Mouse (Mus musculus) thymus, adult 2 months (tissue): Measurements from ENCODE around the gene Rd3. TPM values are rescaled to one million over a fixed set of nuclear protein-coding genes. Genes with fewer than 3 reads are reported as not detected.
A peak's percentile ranks its signal among the peaks of the same experiment; 100 is the strongest.

Experiments
- DNase-seq: peaks from one replicate; pipeline ENCODE4 v3.0.0; 2021
- H3K27ac ChIP-seq: fragments of 200-500 bp; 2 replicates; pipeline ENCODE4 v1.5.1; 2012; ENCODE audit warnings: low read length, control low read depth; ENCODE audit not compliant: control insufficient read depth, insufficient read depth
- H3K27me3 ChIP-seq: fragments of 200-500 bp; 2 replicates; pipeline ENCODE4 v1.6.1; 2012; ENCODE audit warnings: mild to moderate bottlenecking, low read length, moderate library complexity, mixed read lengths; ENCODE audit not compliant: control insufficient read depth, insufficient read depth
- H3K36me3 ChIP-seq: fragments of 200-500 bp; 2 replicates; pipeline ENCODE4 v1.6.1; 2012; ENCODE audit warnings: mild to moderate bottlenecking, low read length, moderate library complexity; ENCODE audit not compliant: control insufficient read depth, insufficient read depth
- H3K4me1 ChIP-seq: fragments of 200-500 bp; replicated peaks from 2 replicates; pipeline ENCODE4 v1.6.1; 2012; ENCODE audit warnings: low read length; ENCODE audit not compliant: control insufficient read depth, insufficient read depth
- H3K4me3 ChIP-seq: fragments of 200-500 bp; 2 replicates; pipeline ENCODE4 v1.5.1; 2012; ENCODE audit warnings: mild to moderate bottlenecking, low read length, control low read depth, moderate library complexity; ENCODE audit not compliant: control insufficient read depth, insufficient read depth
- CTCF ChIP-seq: fragments of 200-500 bp; IDR thresholded peaks from 2 replicates; pipeline ENCODE4 v1.5.1; 2012; ENCODE audit warnings: mild to moderate bottlenecking, control low read depth, low read length, moderate library complexity, borderline replicate concordance; ENCODE audit not compliant: control insufficient read depth, poor library complexity, insufficient read depth; ENCODE audit errors: extremely low read depth
- POLR2A ChIP-seq: fragments of 200-500 bp; IDR thresholded peaks from 2 replicates; pipeline ENCODE4 v1.6.1; 2012; ENCODE audit warnings: mild to moderate bottlenecking, low read length, control low read depth, moderate library complexity; ENCODE audit not compliant: control insufficient read depth, poor library complexity, insufficient read depth; ENCODE audit errors: extremely low read depth
- WGBS: fragments of 180-500 bp; shearing (Covaris S2); methylation state at CpG from one replicate; pipeline ENCODE4 v1.1.7; 2018; 5-methylcytosine and 5-hydroxymethylcytosine counted together
- polyA plus RNA-seq: library from polyadenylated mRNA; depleted of rRNA; stranded (reverse); fragments of >200 nt; gene quantifications from 2 replicates; pipeline ENCODE4 v1.2.3, GENCODE M21; 2012

The Rd3 gene
- polyA plus RNA-seq, 1 experiment: 1.5 TPM

GRCm38 (mm10) chr1:191974509-191975405 lies 2.4 kb upstream of the Rd3 start:
- WGBS: 29% methylated on average over 13 of the region's 13 CpGs
- H3K4me1 ChIP-seq: no peaks in the 10 kb centered on the region
- TF ChIP-seq CTCF: no peak
- TF ChIP-seq POLR2A: no peak
- H3K4me3 ChIP-seq: no peak overlapping the region
- no peaks in the 10 kb centered on the region for H3K36me3 ChIP-seq
- no peak for DNase-seq
- H3K27me3 ChIP-seq: no peaks in the 10 kb centered on the region
- no peak overlapping the region for H3K27ac ChIP-seq

GRCm38 (mm10) chr1:191981426-191982102 lies 4.4 kb downstream of the Rd3 start:
- TF ChIP-seq POLR2A (no peak), CTCF (no peak)
- Histone ChIP-seq H3K27ac (no peak overlapping the region), H3K36me3 (no peaks in the 10 kb centered on the region), H3K4me3 (no peak overlapping the region), H3K27me3 (no peaks in the 10 kb centered on the region), H3K4me1 (no peaks in the 10 kb centered on the region)
- no peak for DNase-seq
- WGBS: 60% methylated on average over 6 of the region's 6 CpGs

- Histone ChIP-seq H3K4me1 (0 out of 2 replicates have a peak, but pooled peaks cover 3% of the 10 kb centered on the region), H3K4me3 (no peak overlapping the region)
- WGBS: 86% methylated on average over 8 of the region's 8 CpGs
Measured at GRCm38 (mm10) chr1:191986674-191987480, 9.7 kb downstream of the Rd3 start.

GRCm38 (mm10) chr1:191987481-191987769 lies 10.3 kb downstream of the Rd3 start:
- 0 out of 2 replicates have a peak, but pooled peaks cover 3% of the 10 kb centered on the region for H3K4me1 ChIP-seq
- TF ChIP-seq CTCF: no peak
- no peak for TF ChIP-seq POLR2A
- DNase-seq: no peak
- H3K27ac ChIP-seq: peak overlapping the region; percentile 48; the same call in 1 of the 2 replicates
- H3K27me3 ChIP-seq: no peaks in the 10 kb centered on the region
- H3K36me3 ChIP-seq: no peaks in the 10 kb centered on the region
- WGBS: 82% methylated on average over 5 of the region's 5 CpGs
- no peak overlapping the region for H3K4me3 ChIP-seq

More at GRCm38 (mm10) chr1:191986674-191987480, 9.7 kb downstream of the Rd3 start:
- TF ChIP-seq CTCF: no peak
- TF ChIP-seq POLR2A: no peak
- no peaks in the 10 kb centered on the region for H3K36me3 ChIP-seq
- H3K27ac ChIP-seq: peak overlapping the region; percentile 48; the same call in 1 of the 2 replicates
- H3K27me3 ChIP-seq: no peaks in the 10 kb centered on the region
- DNase-seq: no peak

GRCm38 (mm10) chr1:191988646-191989045 lies 11.5 kb downstream of the Rd3 start:
- H3K27ac ChIP-seq: no peak overlapping the region
- 92% methylated on average over 3 of the region's 3 CpGs for WGBS

GRCm38 (mm10) chr1:191989060-191989459 lies 11.9 kb downstream of the Rd3 start:
- Histone ChIP-seq H3K36me3 (no peaks in the 10 kb centered on the region), H3K27ac (no peak overlapping the region), H3K4me3 (no peak overlapping the region), H3K27me3 (no peaks in the 10 kb centered on the region), H3K4me1 (0 out of 2 replicates have a peak, but pooled peaks cover 3% of the 10 kb centered on the region)
- WGBS: 92% methylated on average over 5 of the region's 5 CpGs
- DNase-seq: no peak
- no peak for TF ChIP-seq POLR2A
- TF ChIP-seq CTCF: no peak

More at GRCm38 (mm10) chr1:191988646-191989045, 11.5 kb downstream of the Rd3 start:
- Histone ChIP-seq H3K4me1 (0 out of 2 replicates have a peak, but pooled peaks cover 3% of the 10 kb centered on the region), H3K4me3 (no peak overlapping the region), H3K27me3 (no peaks in the 10 kb centered on the region), H3K36me3 (no peaks in the 10 kb centered on the region)
- no peak for TF ChIP-seq CTCF
- no peak for TF ChIP-seq POLR2A
- no peak for DNase-seq
